Mouse (Mus musculus) gastrocnemius, adult 2 months (tissue): ENCODE results near the gene Rad9a. TPM values are rescaled to one million over a fixed set of nuclear protein-coding genes. Genes with fewer than 3 reads are reported as not detected.

Source experiments
- DNase-seq: peaks from one replicate; pipeline ENCODE4 v3.0.0; 2022
- H3K27ac ChIP-seq: fragments of 200-600 bp; 2 replicates; pipeline ENCODE4 v1.8.1; 2022; ENCODE audit warnings: mild to moderate bottlenecking
- H3K4me3 ChIP-seq: fragments of 200-600 bp; 2 replicates; pipeline ENCODE4 v1.8.1; 2022; ENCODE audit warnings: mild to moderate bottlenecking, moderate library complexity
- CTCF ChIP-seq: fragments of 200-600 bp; IDR thresholded peaks from 2 replicates; pipeline ENCODE4 v1.8.1; 2022; ENCODE audit warnings: antibody characterized with exemption, mild to moderate bottlenecking, moderate library complexity
- intact Hi-C: fragments of 180-260 bp; cut with DNase I; formaldehyde crosslinking; loops from one replicate; pipeline ENCODE4 v1.15.1; 2025
- total RNA-seq, 2 experiments: library from RNA; stranded (reverse); gene quantifications; 2 replicates each; pipeline ENCODE4 v1.2.3; 2021

Rad9a gene
- total RNA-seq, 2 experiments from 2014 or later: 2.8 to 3.4 TPM

DNA sequence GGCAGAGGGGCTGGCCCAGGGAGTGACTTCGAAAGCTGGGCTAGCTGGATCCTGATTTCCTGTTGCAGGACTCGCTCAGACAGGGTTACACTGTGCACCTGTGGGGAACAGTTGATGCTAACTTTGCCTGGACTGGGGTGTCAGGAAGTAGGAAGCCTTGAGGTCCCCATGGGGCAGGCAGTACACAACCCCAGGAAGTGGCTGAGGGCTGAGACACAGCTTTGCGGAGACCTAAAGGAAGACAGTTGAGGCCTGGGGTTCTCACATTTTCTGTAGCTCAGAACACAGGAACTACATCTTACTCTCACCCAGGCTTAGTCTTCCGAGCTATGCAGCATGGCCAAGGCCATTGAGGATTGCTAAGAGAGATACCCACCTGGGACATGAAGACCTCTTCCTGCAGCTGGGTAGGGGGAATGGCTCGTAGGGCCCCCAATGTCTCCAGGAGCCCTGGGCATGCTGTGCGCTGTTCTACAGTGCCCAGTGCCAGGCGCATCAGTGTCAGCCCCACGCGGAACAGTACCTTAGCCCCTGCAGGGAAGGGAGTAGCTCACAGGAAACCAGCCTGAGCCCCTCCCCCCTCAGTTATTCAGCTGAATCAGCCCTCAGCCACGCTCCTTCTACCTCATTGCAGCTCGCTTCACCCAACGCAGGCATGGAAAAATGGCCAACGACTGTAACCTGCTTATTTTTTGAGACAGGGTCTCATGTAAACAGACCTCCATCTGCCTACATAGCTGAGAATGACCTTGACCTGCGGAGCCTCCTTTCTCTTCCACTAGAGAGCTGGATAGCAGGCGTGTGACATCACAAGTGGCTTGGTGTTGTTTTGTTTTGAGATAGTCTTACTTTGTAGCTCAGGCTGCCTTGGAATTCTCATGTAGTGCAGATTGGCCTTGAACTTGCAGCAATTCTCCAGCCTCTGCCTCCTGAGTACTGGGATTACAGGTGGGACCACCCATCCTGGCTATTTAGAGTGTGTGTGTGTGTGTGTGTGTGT, 16.2 kb downstream of the Rad9a start:
- DNase-seq: no peak
- intact Hi-C loops: no loop called here
- no peak for TF ChIP-seq CTCF
- Histone ChIP-seq H3K27ac (peak overlapping the region; percentile 28; the same call in 1 of the 2 replicates), H3K4me3 (no peak overlapping the region)

DNA sequence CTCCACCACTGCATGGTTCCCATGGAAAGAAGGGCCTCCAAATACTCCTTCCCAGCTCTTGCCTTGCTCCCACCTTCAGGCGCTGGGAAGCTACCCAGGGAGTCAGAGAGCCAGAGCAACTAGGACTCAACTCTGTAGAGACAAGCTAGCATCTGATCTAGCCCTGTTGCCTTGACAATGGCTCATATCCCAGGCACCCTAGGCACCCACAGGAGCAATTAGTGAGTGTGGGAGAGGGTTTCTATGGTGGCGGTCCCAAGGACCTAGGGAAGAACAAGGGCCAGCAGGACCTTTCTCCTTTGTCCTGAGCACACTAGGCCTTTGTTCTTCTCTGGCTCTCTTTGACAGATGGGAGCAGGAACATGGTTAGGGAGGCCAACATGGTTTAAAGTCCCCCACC, 17.8 kb downstream of the Rad9a start:
- H3K4me3 ChIP-seq: no peak overlapping the region

DNA sequence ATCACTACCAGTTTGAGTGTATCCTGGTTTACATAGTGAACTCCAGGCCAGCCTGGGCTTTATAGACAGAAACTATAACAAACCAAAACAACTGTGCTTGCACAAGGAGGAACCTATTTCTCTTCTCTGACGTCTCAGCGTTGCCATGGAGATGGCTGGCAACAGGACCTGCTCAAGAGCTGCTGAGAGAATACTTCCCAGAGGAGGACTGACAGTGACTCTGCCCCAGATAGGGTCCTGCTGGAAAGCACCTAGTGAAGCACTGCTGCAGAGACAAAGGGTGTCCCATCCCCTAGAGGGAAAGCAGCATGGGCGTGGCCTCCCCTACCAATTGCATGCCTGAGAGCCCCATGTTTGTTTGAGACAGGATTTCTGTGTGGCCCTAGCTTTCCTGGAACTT, 19.6 kb downstream of the Rad9a start:
- peak overlapping the region; percentile 35; the same call in 1 of the 2 replicates for H3K27ac ChIP-seq
- DNase-seq: peak; percentile 54
- intact Hi-C loops: no loop called here
- H3K4me3 ChIP-seq: no peak overlapping the region
- no peak for TF ChIP-seq CTCF

More for the DNA sequence above, 17.8 kb downstream of the Rad9a start:
- DNase-seq: no peak
- no peak for TF ChIP-seq CTCF
- intact Hi-C loops: no loop called here
- peak overlapping the region; percentile 28; the same call in 1 of the 2 replicates for H3K27ac ChIP-seq

DNA sequence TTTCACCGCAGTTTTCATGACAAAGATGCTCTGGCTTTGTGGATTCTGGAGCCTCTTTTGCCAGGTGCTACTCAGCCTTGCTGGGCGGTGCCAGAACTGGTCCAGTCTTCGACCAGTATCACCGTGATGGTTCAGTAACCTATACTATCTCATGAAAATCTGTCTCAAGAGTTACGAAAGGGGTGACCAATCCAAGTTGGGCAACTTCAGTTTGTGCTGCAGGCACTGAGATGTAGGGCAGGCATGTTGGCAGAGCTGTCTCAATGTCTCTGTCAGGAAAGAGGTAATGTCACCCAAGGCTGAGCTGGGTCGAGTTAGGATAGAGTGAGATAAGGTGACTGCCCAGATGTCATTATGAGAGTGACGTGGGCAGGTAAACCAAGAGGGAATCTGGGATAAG, 21.1 kb downstream of the Rad9a start:
- no peak for TF ChIP-seq CTCF
- no peak for DNase-seq
- H3K4me3 ChIP-seq: no peak overlapping the region
- intact Hi-C loops: no loop called here
- peak overlapping the region; percentile 24; the same call in 1 of the 2 replicates for H3K27ac ChIP-seq

DNA sequence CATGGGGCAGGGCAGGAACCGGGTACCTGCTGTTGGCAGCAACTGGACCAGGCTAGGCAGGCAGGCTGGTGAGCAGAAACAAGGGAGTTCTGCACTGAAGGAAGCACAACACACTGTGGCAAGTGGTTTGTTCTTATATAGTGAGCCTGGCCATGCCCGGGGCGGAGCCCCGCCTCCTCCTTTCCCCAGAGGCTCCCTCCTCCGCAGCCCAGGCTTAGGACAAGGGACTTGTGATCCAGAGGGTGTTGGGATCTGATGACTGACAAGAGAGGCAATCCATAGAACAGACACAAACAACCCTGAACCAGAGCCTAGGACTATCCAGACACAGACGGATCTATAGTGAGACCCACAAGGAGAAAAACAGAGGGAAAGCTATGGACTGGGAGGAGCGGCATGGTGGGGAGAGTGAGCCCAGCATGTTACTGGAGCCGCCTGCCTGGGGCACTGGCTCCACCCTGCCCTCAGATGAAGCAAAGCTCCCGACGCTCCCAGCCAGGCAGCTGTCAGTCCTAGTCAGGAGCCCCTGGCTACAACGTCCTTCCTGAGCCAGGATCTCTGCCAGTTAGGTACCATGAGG, 26.0 kb downstream of the Rad9a start, which contains the start of gene Carns1:
Carns1 (minus strand) TSS at position 112 of the 580 bp plus-strand sequence.
- peak; percentile 82 for DNase-seq
- intact Hi-C loops: no loop called here
- Histone ChIP-seq H3K27ac (peak within 1 kb of the TSS; percentile 98), H3K4me3 (peak within 1 kb of the TSS; percentile 74)
- TF ChIP-seq CTCF: no peak

DNA sequence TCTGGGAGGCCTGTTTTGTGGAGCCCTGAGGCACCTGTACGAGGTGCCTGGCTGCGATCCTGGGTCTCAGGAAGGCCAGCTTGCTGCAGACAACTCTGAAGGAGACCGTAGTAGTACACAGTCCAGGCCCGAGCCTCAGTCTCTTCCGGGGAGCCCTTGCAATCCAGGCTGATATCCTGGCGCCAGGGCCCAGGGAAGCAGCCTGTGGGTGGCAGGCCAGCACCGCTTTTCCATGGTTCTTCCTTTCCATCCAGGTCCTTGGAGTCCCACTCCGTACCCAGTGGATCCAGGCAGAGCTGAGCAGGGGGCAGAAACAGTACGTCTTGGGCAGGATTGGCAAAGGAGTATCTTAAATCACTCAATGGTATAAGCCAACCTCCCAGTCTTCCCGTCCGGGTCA, 28.5 kb downstream of the Rad9a start:
- intact Hi-C loops: no loop called here
- TF ChIP-seq CTCF: peak; percentile 26; the same call in 1 of the 2 replicates
- DNase-seq: peak; percentile 51
- peak overlapping the region; percentile 98 for H3K27ac ChIP-seq
- peak overlapping the region; percentile 34 for H3K4me3 ChIP-seq

DNA sequence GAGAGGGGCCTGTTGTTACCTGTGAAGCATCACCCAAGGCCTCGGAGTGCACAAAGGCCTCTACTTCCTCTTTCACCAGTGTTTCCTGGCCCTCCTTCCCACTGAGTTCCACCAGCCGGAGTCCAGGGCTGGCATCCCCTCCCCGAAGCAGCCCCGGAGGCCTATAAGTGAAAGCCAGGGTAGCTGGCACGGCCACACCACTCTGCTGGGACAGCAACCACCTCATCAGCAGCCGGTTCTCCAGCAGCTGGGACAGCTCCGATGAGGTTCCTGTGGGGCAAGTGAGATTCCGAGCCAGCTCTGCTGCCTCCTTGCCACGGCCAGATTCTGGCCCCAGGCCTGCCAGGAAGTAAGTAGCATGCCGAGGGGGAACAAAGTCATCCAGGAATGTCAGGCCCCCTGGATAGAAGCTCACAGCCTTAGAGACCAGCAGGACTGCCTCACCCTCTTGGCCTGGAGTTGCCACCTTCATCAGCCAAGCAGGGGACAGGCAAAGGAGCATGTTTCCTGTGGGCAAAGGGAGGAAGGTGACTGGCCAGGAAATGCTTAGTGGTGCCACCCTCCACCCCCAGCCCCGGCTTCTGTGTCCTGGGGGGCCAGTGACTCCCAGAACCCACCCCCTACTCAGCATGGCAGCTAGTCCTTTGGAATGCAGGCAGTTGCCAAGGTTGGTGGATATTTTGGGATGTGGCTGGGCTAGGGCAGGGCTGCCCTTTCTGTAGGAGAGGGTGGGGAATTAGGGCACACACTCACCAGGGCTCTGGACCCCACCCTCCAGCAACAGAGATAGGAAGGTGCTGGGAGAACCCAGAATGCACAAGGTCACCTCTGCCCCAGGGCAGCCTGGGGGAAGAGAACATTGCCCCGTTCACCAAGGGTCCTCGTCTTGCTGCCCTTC, 29.8 kb downstream of the Rad9a start:
- intact Hi-C loops: loop anchor here (2.0 kb wide), 1 partner anchor 57 kb away; no protein-coding TSS in a partner anchor
- DNase-seq: peak; percentile 84
- TF ChIP-seq CTCF: no peak
- H3K4me3 ChIP-seq: peak overlapping the region; percentile 79
- H3K27ac ChIP-seq: peak overlapping the region; percentile 98

DNA sequence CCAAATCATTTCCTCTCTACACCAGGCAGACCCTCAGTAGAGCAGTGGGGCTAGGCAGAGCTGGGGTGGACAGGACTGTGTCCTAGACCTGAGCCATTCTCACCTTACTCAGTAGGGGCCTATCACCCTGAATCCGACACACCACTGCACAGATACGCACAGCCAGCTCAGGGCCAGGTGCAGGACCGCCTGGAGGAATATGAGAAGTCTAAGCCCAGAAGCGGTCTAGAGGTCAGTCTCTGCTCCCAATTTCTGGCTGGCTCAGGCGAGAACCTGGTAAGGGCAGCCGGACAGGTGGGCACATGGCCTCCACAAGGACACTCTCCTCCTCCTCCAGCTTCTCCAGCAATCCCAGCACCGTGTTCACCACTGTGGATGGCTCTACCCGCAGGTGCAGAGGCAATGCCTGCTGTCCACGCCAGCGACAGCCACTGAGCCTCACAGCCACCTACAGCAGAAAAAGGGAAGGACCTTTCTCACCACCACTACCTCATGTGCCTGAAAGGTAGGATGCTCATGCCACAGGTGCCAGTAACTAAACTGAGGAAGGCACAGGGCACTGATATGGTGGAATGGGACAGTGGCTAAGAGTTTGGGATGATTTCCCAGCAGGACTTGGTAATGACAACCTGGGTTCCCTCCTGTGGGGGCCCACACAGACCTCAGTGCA, 30.6 kb downstream of the Rad9a start:
- peak overlapping the region; percentile 98 for H3K27ac ChIP-seq
- peak; percentile 61 for DNase-seq
- intact Hi-C loops: loop anchor here (1.0 to 2.0 kb wide), 2 partner anchors 20 to 58 kb away; partner anchors contain the start of gene Tbc1d10c
- TF ChIP-seq CTCF: no peak
- peak overlapping the region; percentile 79 for H3K4me3 ChIP-seq

DNA sequence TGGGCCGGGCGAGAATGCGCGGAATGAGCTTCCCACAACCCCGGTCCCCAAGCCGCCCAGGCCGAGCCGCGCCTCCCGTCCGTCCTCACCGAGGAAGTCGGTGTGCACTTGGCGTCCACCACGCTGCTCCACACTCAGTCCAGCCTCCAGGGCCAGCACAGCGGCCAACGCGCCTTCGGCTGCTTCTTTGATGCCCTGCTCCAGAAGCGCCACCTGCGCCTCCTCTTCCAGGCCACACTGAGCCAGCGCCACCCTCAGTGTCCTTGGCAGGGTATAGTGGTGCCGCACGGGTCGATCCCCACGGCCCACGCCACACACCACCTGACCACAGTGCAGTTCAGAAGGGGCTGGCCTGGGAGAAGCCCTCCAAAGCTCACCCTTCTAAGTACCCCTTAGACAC, 31.7 kb downstream of the Rad9a start:
- Histone ChIP-seq H3K4me3 (peak overlapping the region; percentile 79), H3K27ac (peak overlapping the region; percentile 98)
- DNase-seq: no peak
- intact Hi-C loops: loop anchor here (1.0 to 2.0 kb wide), 2 partner anchors 21 to 59 kb away; partner anchors contain the start of gene Tbc1d10c
- no peak for TF ChIP-seq CTCF

DNA sequence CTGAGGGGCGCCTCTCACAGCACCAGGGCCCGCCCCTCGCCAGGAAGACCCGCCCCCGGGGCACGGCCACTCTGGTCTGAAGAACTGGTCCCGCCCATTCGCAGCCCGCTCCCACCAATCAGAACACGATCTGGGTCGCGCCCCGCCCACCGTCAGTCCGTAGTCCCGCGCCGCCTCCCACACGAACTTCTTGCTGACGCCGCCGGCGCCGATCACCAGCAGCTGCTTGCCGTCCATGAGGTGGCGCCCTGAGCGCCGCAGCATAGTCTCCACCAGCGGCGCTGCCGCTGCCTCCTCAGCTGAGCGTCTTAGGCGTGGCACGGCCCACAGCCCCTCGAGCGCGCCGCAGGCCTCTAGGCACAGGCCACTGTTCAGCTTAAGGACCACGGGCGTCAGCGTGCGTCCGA, 32.1 kb downstream of the Rad9a start:
- intact Hi-C loops: no loop called here

DNA sequence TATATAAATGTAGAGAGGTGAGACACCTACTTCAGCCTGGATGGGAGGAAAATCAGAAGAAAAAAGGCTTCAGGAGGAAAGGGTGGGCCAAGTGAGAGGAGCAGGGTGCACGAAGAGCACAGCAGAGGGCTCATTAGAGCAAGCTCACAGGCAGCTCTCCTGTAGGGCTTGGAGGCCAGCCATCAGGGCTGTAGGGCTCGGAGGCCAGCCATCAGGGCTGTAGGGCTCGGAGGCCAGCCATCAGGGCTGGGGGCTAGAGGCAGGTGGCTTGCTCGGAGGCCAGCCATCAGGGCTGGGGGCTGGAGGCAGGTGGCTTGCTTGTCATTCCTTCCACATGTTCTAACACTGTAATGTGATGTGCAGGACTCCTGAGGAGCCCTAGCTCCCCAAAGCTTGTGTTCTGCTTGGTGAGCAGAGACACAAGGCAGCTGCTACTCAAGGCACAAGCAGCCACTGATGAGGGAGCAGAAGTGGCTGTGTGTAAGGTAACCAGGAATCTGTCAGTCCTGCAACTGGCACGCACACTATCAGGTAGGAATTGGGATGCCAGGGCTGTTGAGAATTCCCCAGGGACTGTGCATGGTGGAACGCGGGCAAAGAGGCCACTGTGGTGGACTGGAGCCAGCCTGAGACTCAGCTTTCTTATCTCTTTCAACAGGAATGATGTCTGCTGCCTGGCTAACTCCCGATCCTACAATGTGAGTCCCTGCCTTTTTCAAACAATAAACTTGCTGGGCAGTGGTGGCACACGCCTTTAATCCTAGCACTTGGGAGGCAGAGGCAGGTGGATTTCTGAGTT, 34.6 kb downstream of the Rad9a start:
- Histone ChIP-seq H3K27ac (no peak overlapping the region), H3K4me3 (no peak overlapping the region)
- no peak for TF ChIP-seq CTCF
- intact Hi-C loops: no loop called here
- no peak for DNase-seq

More for the DNA sequence above, 32.1 kb downstream of the Rad9a start:
- peak; percentile 99 for DNase-seq
- TF ChIP-seq CTCF: peak; percentile 98
- Histone ChIP-seq H3K27ac (peak overlapping the region; percentile 98), H3K4me3 (peak overlapping the region; percentile 79)
